Mouse (Mus musculus): ENCODE results near the gene Dock1.
A peak's percentile ranks its signal among the peaks of the same experiment; 100 is the strongest.

The Dock1 gene

GRCm38 (mm10) chr7:135157571-135157970, 487.1 kb downstream of the Dock1 start:
- DNase-seq (ENCODE audit: low spot score in 2 of 2) = no peak

- DNase-seq (ENCODE audit: low spot score in 2 of 2) = no peak
Measured at GRCm38 (mm10) chr7:135158381-135158780, 487.9 kb downstream of the Dock1 start.

DNA sequence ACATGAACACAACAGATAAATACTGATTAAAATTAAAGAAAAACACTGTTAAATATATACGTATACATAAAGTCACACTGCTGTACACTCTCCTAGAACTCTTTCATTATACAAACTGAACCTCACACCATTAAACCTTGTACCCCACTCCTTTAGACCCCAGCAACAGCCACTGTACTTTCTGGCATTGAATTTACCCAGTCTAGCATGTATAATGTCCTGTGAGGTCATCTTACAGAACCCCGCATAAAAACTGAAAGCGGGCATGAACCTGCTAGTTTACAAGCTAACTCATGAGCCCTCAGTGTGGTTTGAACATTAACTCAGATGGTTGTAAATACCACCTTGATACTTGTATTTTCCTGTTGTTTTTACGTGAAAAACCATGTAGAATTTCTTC, 489.2 kb downstream of the Dock1 start:
- no peak for DNase-seq (ENCODE audit: low spot score in 2 of 2)

- DNase-seq (ENCODE audit: low spot score in 2 of 2) = no peak
Measured at GRCm38 (mm10) chr7:135165155-135165554, 494.7 kb downstream of the Dock1 start.

- no peak for DNase-seq (ENCODE audit: low spot score in 2 of 2)
Measured at GRCm38 (mm10) chr7:135169936-135170335, 499.5 kb downstream of the Dock1 start.

GRCm38 (mm10) chr7:135172219-135172618, 501.8 kb downstream of the Dock1 start:
- DNase-seq (ENCODE audit: low spot score in 2 of 2) = no peak

- DNase-seq (ENCODE audit: low spot score in 2 of 2) = no peak
Measured at GRCm38 (mm10) chr7:135194190-135194589, 523.7 kb downstream of the Dock1 start.

GRCm38 (mm10) chr7:135195631-135196030, 525.2 kb downstream of the Dock1 start:
- no peak for DNase-seq (ENCODE audit: low spot score in 2 of 2)

DNA sequence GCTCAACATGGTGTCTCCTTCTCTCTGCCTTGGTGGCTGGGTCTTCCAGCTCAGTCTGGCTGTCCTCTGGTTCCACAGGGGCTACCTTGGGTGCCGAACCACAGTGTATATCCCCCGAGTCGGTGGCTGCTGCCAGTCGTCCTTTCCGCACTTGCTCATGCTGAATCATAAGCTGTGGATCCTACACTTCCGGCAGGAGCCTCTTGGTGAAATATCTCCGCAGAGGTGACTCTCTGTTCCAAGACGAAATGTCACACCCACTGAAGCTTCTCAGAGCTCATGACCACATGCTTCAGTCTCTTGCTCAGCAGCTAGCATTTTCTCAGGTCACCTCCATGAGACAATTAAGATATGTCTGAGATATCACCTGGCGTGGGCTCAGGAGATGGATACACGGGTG, 526.4 kb downstream of the Dock1 start:
- DNase-seq (ENCODE audit: low spot score in 2 of 2) = no peak

GRCm38 (mm10) chr7:135203920-135204319, 533.5 kb downstream of the Dock1 start:
- no peak for DNase-seq (ENCODE audit: low spot score in 2 of 2)

- DNase-seq (ENCODE audit: low spot score in 2 of 2) = no peak
Measured at GRCm38 (mm10) chr7:135205111-135205510, 534.7 kb downstream of the Dock1 start.

DNA sequence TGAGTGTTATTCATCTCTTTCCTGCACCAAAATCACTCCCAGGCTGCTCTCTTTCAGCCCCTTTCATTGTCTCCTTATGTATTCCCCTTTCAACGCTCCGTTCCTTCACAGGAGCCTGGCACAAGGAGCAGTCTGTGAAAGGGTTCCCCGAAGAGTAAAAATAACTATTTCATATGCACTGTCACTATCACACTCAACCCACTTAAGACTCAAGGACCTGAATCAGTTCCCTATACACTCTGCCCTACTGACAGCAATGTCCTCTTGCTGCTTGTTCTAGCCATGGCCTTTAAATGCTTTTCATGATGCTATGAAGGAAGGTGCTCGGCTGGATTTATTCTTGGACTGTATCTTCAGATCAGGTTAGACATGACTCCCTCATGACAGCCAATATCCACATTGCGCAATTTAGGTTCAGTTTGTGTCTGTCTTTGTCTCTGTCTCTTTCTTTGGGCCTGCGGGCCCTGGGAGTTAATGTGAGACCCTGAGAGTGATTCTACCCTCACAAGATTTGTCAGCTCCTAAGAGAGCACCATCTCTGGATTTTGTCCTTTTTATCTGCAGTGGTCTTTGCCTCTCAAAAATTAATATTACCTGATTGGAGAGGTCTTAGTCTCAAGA, 538.6 kb downstream of the Dock1 start:
- no peak for DNase-seq (ENCODE audit: low spot score in 2 of 2)

DNA sequence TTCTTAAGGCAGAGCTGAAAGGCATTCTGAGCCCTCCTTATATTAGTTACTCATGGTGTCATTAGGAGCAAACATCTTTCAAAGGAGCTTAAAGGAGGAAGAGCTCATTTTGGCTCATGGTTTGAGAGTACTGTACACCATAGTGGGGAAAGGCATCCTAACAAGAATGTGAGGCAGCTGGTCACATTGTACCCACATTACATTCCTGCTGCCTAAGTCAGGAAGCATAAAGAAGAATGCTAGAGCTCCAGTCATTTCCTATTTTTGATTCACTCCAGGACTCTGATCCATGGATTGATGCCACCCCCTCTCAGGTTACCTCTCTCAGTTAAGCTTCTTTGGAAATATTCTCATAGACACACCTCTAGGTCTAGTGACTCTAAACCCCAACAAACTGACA, 539.8 kb downstream of the Dock1 start:
- no peak for DNase-seq (ENCODE audit: low spot score in 2 of 2)

DNA sequence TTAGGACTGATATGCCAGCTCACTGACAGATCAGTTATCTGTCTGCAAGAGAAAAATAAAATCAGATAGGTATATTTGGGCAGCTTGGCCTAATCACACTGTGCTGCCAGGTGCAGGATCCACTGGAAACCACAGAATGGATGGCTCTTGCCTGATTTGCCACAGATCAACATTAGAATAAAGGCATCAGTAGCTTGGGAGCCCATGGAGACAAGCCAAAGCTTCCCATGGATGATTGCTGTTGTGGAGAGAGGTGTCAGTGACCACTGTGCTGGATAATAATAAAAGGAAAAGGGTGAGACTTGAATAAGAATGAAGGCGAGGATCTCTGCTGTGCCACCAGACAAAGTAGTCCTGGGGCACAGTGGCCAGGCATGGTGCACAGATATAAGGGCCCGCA, 540.4 kb downstream of the Dock1 start:
- DNase-seq (ENCODE audit: low spot score in 2 of 2) = no peak

- peak in 1 of 2 experiments; percentile 2 for DNase-seq (ENCODE audit: low spot score in 2 of 2)
Measured at GRCm38 (mm10) chr7:135212505-135212904, 542.1 kb downstream of the Dock1 start.

DNA sequence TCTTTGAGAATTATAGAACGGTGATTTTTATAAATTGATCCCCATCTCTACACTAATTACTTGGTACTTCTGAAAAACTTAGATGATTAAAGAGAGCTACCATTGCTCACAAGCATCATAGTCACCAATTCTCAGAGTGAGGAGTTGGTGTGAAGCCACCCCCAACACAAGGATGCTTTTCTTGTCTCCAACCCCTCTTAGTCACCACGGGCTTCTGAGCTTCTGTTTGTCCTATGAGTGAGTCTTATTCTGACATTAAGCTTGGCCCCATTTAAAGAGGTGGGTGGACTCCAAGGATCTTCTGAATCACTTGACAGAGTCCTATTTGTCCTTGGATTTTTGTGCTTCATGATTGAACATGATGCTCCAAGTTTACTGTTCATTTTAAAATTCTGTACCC, 551.0 kb downstream of the Dock1 start:
- no peak for DNase-seq (ENCODE audit: low spot score in 2 of 2)

Measured in spleen, postnatal 36 days (tissue).